Mouse (Mus musculus) testis, adult 2 months (tissue): ENCODE measurements at regions not wholly inside any gene's neighbourhood (a gene's known extent, or its start where the extent isn't known, plus 50 kb on each side); places are given as distances from the start of the nearest gene placed in this dataset.

ENCODE experiments used
- CTCF ChIP-seq: fragments of 200-500 bp; IDR thresholded peaks from 2 replicates; pipeline ENCODE4 v1.5.1; 2012; ENCODE audit warnings: low read depth, mild to moderate bottlenecking, inconsistent platforms, low read length, moderate library complexity; ENCODE audit not compliant: control insufficient read depth, insufficient read depth, insufficient replicate concordance
- POLR2A ChIP-seq: fragments of 200-500 bp; IDR thresholded peaks from 2 replicates; pipeline ENCODE4 v1.6.1; 2012; ENCODE audit warnings: low read depth, mild to moderate bottlenecking, inconsistent platforms, low read length, moderate library complexity; ENCODE audit not compliant: control insufficient read depth

- TF ChIP-seq CTCF (no peak), POLR2A (no peak)
These were observed 917.0 kb upstream of the Lrrc6 start for GRCm38 (mm10) chr15:67417742-67418163.
